Mouse (Mus musculus): ENCODE results near the gene Grk6.

DNA sequence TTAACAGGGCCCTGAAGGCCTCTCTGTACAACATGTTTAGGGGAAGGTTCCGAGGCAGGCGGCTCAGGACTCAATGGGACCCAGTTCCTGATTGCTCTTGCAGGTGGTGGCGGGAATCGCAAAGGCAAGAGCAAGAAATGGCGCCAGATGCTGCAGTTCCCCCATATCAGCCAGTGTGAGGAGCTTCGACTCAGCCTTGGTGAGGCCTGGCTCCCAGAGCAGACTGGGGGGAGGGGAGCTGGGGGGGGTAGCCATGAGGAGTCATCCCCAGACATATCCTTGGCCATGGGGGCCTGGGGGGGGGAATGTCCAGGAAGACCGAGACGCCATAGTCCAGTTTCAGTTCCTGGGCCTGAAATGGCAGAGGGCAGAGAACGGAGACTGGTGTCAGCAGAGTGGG lies 4.3 kb downstream of the Grk6 start:
- no peak for TF ChIP-seq POLR2A (IDR thresholded peaks at IDR 0.05; ENCODE audit: extremely low read depth, insufficient read depth, low read length)
- no peak for TF ChIP-seq CTCF (IDR thresholded peaks at IDR 0.05; ENCODE audit: low read depth, low read length)

All from liver, adult 2 months (tissue).